Mouse (Mus musculus) limb, embryonic 10.5 days (tissue): ENCODE results near the gene Pgap3. TPM values are rescaled to one million over a fixed set of nuclear protein-coding genes. Genes with fewer than 3 reads are reported as not detected.

ENCODE experiments used
- DNase-seq: peaks from one replicate; pipeline ENCODE4 v3.0.0-alpha.2; 2017; ENCODE audit warnings: low spot score
- H3K27ac ChIP-seq: fragments of 300-500 bp; sonication (generic); 2 replicates; pipeline ENCODE4 v1.5.1; 2016; ENCODE audit warnings: mild to moderate bottlenecking
- H3K27me3 ChIP-seq: fragments of 300-500 bp; sonication (generic); 2 replicates; pipeline ENCODE4 v1.6.1; 2016; ENCODE audit warnings: low read depth, mild to moderate bottlenecking; ENCODE audit not compliant: poor library complexity, severe bottlenecking
- H3K36me3 ChIP-seq: fragments of 300-500 bp; sonication (generic); 2 replicates; pipeline ENCODE4 v1.6.1; 2016; ENCODE audit warnings: mild to moderate bottlenecking, moderate library complexity
- H3K4me1 ChIP-seq: fragments of 300-500 bp; sonication (generic); 2 replicates; pipeline ENCODE4 v1.6.1; 2016
- H3K4me3 ChIP-seq: fragments of 300-500 bp; sonication (generic); 2 replicates; pipeline ENCODE4 v1.5.1; 2016; ENCODE audit warnings: mild to moderate bottlenecking, moderate library complexity
- H3K9me3 ChIP-seq: fragments of 300-500 bp; sonication (generic); replicated peaks from 2 replicates; pipeline ENCODE4 v1.6.1; 2016; ENCODE audit warnings: mild to moderate bottlenecking
- WGBS: fragments of 180-500 bp; shearing (Covaris S2); methylation state at CpG from one replicate; pipeline ENCODE4 v1.1.7; 2016; 5-methylcytosine and 5-hydroxymethylcytosine counted together
- polyA plus RNA-seq: library from polyadenylated mRNA; unstranded; fragments of >200 nt; fragmentation: Nextera tagmentation; extraction: Ambion mirVana; gene quantifications from 2 replicates; pipeline ENCODE4 v1.2.1, GENCODE M21; 2016

The Pgap3 gene
- polyA plus RNA-seq: 9.7 and 10.5 TPM in 2 replicates

GRCm38 (mm10) chr11:98400161-98400726 lies at the start of gene Pgap3:
TSS of gene Pgap3 (minus strand) at chr11:98400490.
- Histone ChIP-seq H3K27me3 (no peaks in the 10 kb centered on the region), H3K9me3 (no peaks in the 10 kb centered on the region), H3K36me3 (no peaks in the 10 kb centered on the region), H3K4me3 (peak within 1 kb of the TSS; percentile 83), H3K27ac (peak within 1 kb of the TSS; percentile 97), H3K4me1 (peaks cover 16% of the 10 kb centered on the region)
- peak; percentile 92 for DNase-seq
- under 1% methylated on average over 40 of the region's 40 CpGs for WGBS

DNA sequence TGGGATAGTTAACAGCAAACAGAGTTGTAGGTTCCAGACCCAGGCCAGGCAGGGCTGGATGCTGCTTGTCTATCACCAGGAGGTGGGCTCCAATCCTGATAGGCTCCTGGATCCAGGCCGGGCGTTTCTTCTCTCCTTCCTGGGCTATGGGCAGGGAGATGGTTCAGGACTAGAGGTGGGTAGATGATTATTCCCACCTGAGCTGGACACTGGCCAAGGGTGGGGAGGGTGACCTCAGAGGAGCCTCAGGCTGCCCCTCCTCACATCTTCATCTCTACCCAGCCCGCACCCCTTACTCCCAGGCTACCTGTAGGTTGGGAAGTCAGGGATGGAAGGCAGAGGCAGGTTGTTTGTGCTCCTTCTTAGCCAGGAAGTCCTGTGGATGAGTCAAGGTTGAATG lies 49.1 kb upstream of the Pgap3 start:
- no peak for DNase-seq
- H3K27me3 ChIP-seq: peaks cover 57% of the 10 kb centered on the region
- WGBS: 86% methylated on average over 3 of the region's 3 CpGs
- no peak overlapping the region for H3K4me3 ChIP-seq
- peaks cover 35% of the 10 kb centered on the region for H3K4me1 ChIP-seq
- H3K36me3 ChIP-seq: no peaks in the 10 kb centered on the region
- H3K27ac ChIP-seq: no peak overlapping the region
- H3K9me3 ChIP-seq: no peaks in the 10 kb centered on the region

- no peaks in the 10 kb centered on the region for H3K36me3 ChIP-seq
- H3K9me3 ChIP-seq: no peaks in the 10 kb centered on the region
- 37% methylated on average over 13 of the region's 13 CpGs for WGBS
- no peak overlapping the region; the same call in 1 of the 2 replicates for H3K4me3 ChIP-seq
- peaks cover 35% of the 10 kb centered on the region for H3K4me1 ChIP-seq
- DNase-seq: no peak
- H3K27ac ChIP-seq: no peak overlapping the region
- peaks cover 57% of the 10 kb centered on the region for H3K27me3 ChIP-seq
Measured at GRCm38 (mm10) chr11:98448191-98448790, 48.0 kb upstream of the Pgap3 start.

GRCm38 (mm10) chr11:98447475-98447834 lies 47.2 kb upstream of the Pgap3 start:
- Histone ChIP-seq H3K9me3 (no peaks in the 10 kb centered on the region), H3K36me3 (no peaks in the 10 kb centered on the region), H3K4me3 (peak overlapping the region; percentile 27), H3K27ac (peak overlapping the region; percentile 72; the same call in 1 of the 2 replicates), H3K4me1 (peaks cover 35% of the 10 kb centered on the region), H3K27me3 (peaks cover 57% of the 10 kb centered on the region)
- 9% methylated on average over 7 of the region's 7 CpGs for WGBS
- no peak for DNase-seq

GRCm38 (mm10) chr11:98446562-98447474 lies 46.5 kb upstream of the Pgap3 start:
- H3K4me3 ChIP-seq: peak overlapping the region; percentile 27
- H3K27me3 ChIP-seq: peaks cover 57% of the 10 kb centered on the region
- H3K27ac ChIP-seq: peak overlapping the region; percentile 72
- no peak for DNase-seq
- H3K9me3 ChIP-seq: no peaks in the 10 kb centered on the region
- H3K4me1 ChIP-seq: peaks cover 35% of the 10 kb centered on the region
- whole genome bisulfite sequencing: 3% methylated on average over 32 of the region's 33 CpGs
- H3K36me3 ChIP-seq: no peaks in the 10 kb centered on the region

DNA sequence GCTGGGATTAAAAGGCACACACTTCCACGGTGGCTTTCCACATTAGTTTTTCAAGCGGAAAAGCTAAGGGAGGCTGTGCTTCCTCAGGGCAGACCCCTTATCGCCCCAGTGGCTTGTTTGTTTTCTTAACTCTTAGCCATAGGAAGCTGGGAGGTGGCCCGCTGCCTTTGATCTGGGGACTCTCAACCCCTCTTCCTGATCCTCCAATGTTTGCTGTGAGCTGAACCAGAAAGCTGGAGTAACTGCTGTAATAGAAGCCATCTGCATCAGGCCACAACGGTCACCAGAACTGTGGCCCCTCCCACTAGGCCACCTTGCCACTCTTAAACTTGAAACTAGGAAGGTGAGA lies 45.9 kb upstream of the Pgap3 start, which contains the start of gene Grb7:
Grb7 (plus strand) TSS at position 182 of the 349 bp plus-strand sequence.
- H3K9me3 ChIP-seq: no peaks in the 10 kb centered on the region
- H3K27me3 ChIP-seq: peaks cover 57% of the 10 kb centered on the region
- DNase-seq: no peak
- 3% methylated on average over 5 of the region's 5 CpGs for WGBS
- H3K4me1 ChIP-seq: peaks cover 35% of the 10 kb centered on the region
- peak within 1 kb of the TSS; percentile 72 for H3K27ac ChIP-seq
- H3K36me3 ChIP-seq: no peaks in the 10 kb centered on the region
- H3K4me3 ChIP-seq: peak within 1 kb of the TSS; percentile 27

GRCm38 (mm10) chr11:98445679-98446078 lies 45.4 kb upstream of the Pgap3 start:
- Histone ChIP-seq H3K27ac (0 out of 2 replicates have a peak overlapping the region, but pooled peaks have one; percentile 3), H3K4me1 (peaks cover 35% of the 10 kb centered on the region), H3K9me3 (no peaks in the 10 kb centered on the region), H3K4me3 (no peak overlapping the region), H3K36me3 (no peaks in the 10 kb centered on the region), H3K27me3 (peaks cover 57% of the 10 kb centered on the region)
- no peak for DNase-seq
- WGBS: 45% methylated on average over 4 of the region's 4 CpGs

DNA sequence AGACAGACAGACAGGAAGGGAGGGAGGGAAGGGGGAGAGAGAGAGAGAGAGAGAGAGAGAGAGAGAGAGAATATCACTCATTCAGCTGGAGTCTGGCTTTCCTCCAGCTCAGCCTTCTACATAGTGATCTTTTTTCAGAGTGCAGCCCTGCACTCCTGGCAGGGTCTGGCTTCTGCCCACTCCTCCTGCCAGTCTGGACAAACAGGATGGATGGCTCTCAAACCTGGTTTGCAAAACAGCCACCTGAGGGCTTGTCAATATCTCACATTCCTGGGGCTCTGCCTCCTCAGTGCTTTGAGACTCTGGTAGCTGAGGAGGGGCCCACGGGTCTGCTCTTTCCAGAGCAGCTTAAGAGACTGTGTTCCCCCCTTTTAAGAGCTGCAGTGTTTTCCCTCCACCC lies 44.9 kb upstream of the Pgap3 start:
- Histone ChIP-seq H3K27me3 (peaks cover 53% of the 10 kb centered on the region), H3K36me3 (no peaks in the 10 kb centered on the region), H3K4me1 (peaks cover 35% of the 10 kb centered on the region), H3K27ac (0 out of 2 replicates have a peak overlapping the region, but pooled peaks have one; percentile 3), H3K9me3 (no peaks in the 10 kb centered on the region), H3K4me3 (no peak overlapping the region)
- DNase-seq: no peak
- 34% methylated on average over 1 of the region's 1 CpGs for WGBS

DNA sequence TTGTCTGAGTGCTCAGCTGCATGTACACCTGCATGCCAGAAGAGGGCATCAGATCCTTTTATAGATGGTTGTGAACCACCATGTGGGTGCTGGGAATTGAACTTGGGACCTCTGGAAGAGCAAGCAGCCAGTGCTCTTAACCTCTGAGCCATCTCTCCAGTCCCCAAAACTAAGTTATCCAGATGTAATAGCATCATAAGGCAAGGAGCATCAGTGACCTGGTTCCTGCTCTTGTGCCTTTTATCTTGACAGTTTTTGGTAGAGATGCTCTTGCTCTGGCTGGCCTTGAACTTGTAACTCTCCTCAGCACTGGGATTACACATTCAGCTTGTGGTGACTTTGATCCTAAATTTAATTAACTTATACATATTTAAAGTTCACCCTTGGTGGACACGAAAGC lies 43.4 kb upstream of the Pgap3 start:
- peaks cover 38% of the 10 kb centered on the region for H3K27me3 ChIP-seq
- peaks cover 34% of the 10 kb centered on the region for H3K4me1 ChIP-seq
- H3K9me3 ChIP-seq: no peaks in the 10 kb centered on the region
- H3K4me3 ChIP-seq: no peak overlapping the region
- no peaks in the 10 kb centered on the region for H3K36me3 ChIP-seq
- no peak for DNase-seq
- no peak overlapping the region for H3K27ac ChIP-seq
- 89% methylated on average over 1 of the region's 1 CpGs for WGBS

- Histone ChIP-seq H3K4me3 (peak within 1 kb of the TSS; percentile 71), H3K9me3 (no peaks in the 10 kb centered on the region), H3K27me3 (no peaks in the 10 kb centered on the region), H3K4me1 (peaks cover 8% of the 10 kb centered on the region), H3K27ac (peak within 1 kb of the TSS; percentile 80), H3K36me3 (peaks cover 39% of the 10 kb centered on the region)
- peak; percentile 100 for DNase-seq
- WGBS: 3% methylated on average over 43 of the region's 43 CpGs
Measured at GRCm38 (mm10) chr11:98438331-98439158, 38.3 kb upstream of the Pgap3 start, which contains the start of gene Mien1. TSS of gene Mien1 (minus strand) at chr11:98438991.

- 83% methylated on average over 6 of the region's 6 CpGs for WGBS
- no peak overlapping the region for H3K4me3 ChIP-seq
- DNase-seq: no peak
- no peaks in the 10 kb centered on the region for H3K9me3 ChIP-seq
- no peak overlapping the region for H3K27ac ChIP-seq
- H3K36me3 ChIP-seq: peaks cover 49% of the 10 kb centered on the region
- no peaks in the 10 kb centered on the region for H3K27me3 ChIP-seq
- H3K4me1 ChIP-seq: peaks cover 12% of the 10 kb centered on the region
Measured at GRCm38 (mm10) chr11:98437441-98437840, 37.2 kb upstream of the Pgap3 start.

DNA sequence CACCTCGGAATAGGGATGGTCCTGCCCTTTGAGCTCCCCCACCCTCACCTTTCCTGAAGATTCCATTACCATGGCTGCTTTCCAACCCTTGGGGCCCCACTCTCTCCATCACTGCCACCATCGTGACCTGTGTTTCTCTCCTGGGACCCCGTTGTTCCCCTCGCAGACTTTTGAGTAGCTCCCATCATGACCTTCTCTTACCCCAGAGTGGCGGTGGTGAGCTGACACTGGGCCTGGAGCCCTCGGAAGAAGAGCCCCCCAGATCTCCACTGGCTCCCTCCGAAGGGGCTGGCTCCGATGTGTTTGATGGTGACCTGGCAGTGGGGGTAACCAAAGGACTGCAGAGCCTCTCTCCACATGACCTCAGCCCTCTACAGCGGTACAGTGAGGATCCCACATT lies 35.4 kb upstream of the Pgap3 start:
- Histone ChIP-seq H3K4me1 (peaks cover 12% of the 10 kb centered on the region), H3K36me3 (peaks cover 66% of the 10 kb centered on the region), H3K27ac (no peak overlapping the region), H3K27me3 (no peaks in the 10 kb centered on the region), H3K9me3 (no peaks in the 10 kb centered on the region), H3K4me3 (no peak overlapping the region)
- WGBS: 94% methylated on average over 9 of the region's 9 CpGs
- DNase-seq: no peak
